Mouse (Mus musculus): Measurements from ENCODE around the gene Pym1. TPM values are rescaled to one million over a fixed set of nuclear protein-coding genes. Genes with fewer than 3 reads are reported as not detected.

The Pym1 gene
- polyA plus RNA-seq, 1 experiment = 44.6 TPM

DNA sequence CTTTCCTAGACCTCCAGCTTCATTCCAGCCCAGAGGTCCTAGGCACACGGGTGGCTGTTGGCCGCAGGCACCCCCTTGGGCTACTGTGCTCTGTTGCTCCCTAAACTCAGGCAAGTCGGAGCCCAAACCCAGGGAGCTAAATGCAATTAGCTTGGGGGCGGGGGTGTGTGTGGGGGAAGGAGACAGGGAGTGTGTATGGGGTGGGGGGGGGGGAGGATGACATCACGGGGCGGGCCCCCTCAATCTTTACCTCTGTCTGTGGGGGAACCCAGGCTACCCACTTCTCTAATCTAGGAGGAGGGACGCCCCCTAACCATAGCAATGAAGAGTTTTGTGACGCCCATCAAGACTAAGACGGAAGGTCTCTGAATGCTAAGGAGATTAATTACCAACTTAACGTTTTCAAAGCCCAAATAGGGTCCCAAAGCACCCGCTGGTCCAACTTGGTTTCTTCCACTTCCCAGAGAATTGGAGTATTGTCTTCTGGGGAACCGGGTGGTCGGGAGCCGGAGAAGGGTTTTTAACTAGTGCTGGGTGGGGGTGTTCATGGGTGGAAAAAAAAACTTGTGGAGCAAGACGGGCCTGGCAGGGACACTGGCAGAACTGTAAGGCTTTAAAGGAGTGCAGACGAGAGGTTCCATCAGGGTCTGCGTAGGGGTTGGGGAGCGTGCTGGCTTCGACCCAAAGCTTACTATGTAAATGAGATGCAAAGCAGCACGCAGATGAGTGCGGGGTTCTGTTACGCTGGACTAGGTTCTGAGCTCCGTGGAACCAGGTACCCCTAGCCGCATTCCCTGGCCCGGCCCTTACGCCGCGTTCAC, 56.8 kb downstream of the Pym1 start, which contains the start of gene Tmem198b:
Tmem198b (minus strand) TSS at position 100 of the 821 bp plus-strand sequence.
- peak; percentile 52 to 75 for DNase-seq (ENCODE audit: extremely low spot score in 1 of 2, low spot score in 1 of 2)

DNA sequence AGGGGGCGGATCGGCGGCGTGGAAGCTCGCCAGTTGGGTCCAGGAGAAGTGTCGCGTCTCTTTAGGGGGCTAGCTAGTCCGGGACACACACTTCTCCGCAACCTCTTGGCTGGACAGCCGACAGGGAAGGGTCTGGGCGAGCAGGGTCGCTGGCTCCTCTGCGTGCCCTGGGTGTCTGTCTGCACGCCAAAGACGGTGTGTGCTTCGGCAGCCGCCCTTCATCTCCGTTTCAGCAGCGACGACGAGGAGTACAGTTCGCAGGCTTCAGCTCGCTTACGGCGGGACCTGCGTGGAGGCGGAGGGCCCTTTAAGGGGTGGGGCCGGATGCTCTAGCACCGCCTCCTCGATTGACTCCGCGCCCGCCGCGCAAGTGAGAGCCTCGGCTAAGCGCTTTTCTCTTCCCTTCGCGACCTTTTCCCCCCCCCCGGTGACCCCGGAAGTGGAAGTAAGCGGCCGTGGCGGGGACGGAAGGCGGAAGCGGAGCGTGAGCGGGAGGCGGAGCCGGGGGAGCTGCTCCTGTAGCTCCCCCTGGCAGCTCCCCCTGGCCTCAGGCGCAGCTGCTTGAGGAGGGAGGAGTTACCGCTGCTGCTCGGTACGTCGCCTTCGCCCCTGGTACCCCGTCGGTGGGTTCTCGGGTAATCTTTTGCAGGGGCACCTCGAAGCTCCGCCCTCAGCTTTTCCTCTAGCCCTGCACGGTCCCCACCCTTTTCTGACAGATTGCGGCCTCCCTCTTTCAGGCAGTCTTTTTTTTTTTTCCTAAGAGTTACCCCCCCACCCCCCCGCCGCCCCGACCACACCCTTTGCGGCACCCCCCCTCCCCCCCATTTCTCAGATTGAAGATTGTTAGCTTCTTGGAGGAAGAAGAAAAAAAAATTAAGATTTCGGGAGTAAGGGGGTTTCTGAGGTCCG, 57.7 kb downstream of the Pym1 start:
- DNase-seq (ENCODE audit: extremely low spot score in 1 of 2, low spot score in 1 of 2) = peak; percentile 93 to 95

- no peak for DNase-seq (ENCODE audit: extremely low spot score in 1 of 2, low spot score in 1 of 2)
Measured at GRCm38 (mm10) chr10:128806086-128806485, 58.4 kb downstream of the Pym1 start.

DNA sequence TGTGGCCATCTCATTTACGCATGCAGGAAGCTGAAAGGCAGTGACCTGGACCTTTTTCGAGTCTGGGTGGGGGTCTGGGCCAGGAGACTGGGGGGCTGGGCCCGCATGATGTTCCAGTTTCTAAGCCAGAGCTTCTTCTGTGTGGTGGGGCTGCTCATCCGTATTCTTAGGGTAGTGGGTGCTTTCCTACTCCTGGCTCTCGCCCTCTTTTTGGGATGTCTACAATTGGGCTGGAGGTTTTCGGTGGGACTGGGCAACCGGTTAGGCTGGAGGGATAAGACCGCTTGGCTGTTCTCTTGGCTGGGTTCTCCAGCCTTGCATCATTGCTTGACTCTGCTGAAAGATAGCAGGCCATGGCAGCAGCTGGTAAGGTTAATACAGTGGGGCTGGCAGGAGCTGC, 59.3 kb downstream of the Pym1 start:
- no peak for DNase-seq (ENCODE audit: extremely low spot score in 1 of 2, low spot score in 1 of 2)

Other genes with a start within 250 kb of the Pym1 start
- gene Myl6b, start 249.2 kb upstream of the Pym1 start, polyA plus RNA-seq (2012; rRNA removed) = 24.7 and 27.5 TPM in 2 replicates
- 8.3 and 9.8 TPM in 2 replicates for gene Esyt1, start 222.0 kb upstream of the Pym1 start, polyA plus RNA-seq (2012; rRNA removed)
- 11.3 and 12.2 TPM in 2 replicates for gene Zc3h10, start 200.1 kb upstream of the Pym1 start, polyA plus RNA-seq (2012; rRNA removed)
- 1,933 and 2,601 TPM in 2 replicates for gene Rpl41, start 198.6 kb upstream of the Pym1 start, polyA plus RNA-seq (2012; rRNA removed)
- gene Pa2g4, start 181.9 kb upstream of the Pym1 start, polyA plus RNA-seq (2012; rRNA removed) = 72.3 and 78.6 TPM in 2 replicates
- 8.4 and 9.2 TPM in 2 replicates for gene Erbb3, start 158.2 kb upstream of the Pym1 start, polyA plus RNA-seq (2012; rRNA removed)
- gene Rps26, start 121.1 kb upstream of the Pym1 start, polyA plus RNA-seq (2012; rRNA removed) = 396 and 476 TPM in 2 replicates
- 11.1 and 11.6 TPM in 2 replicates for gene Ikzf4, start 101.9 kb upstream of the Pym1 start, polyA plus RNA-seq (2012; rRNA removed)
- gene Suox, start 73.8 kb upstream of the Pym1 start, polyA plus RNA-seq (2012; rRNA removed) = 12.9 and 13.4 TPM in 2 replicates
- 114 and 118 TPM in 2 replicates for gene Rab5b, start 51.6 kb upstream of the Pym1 start, polyA plus RNA-seq (2012; rRNA removed)
- 0.80 and 0.98 TPM in 2 replicates for gene Pmel, start 43.7 kb upstream of the Pym1 start, polyA plus RNA-seq (2012; rRNA removed)
- 4.9 and 6.0 TPM in 2 replicates for gene Cdk2, start 42.9 kb upstream of the Pym1 start, polyA plus RNA-seq (2012; rRNA removed)
- 14.8 and 15.6 TPM in 2 replicates for gene Dgka, start 3.0 kb upstream of the Pym1 start, polyA plus RNA-seq (2012; rRNA removed)
- gene Mmp19, start 43.0 kb downstream of the Pym1 start, polyA plus RNA-seq (2012; rRNA removed) = 2.4 and 3.4 TPM in 2 replicates
- gene Dnajc14, start 56.2 kb downstream of the Pym1 start, polyA plus RNA-seq (2012; rRNA removed) = 24.2 and 25.3 TPM in 2 replicates
- 21.8 and 22.3 TPM in 2 replicates for gene Tmem198b, start 56.5 kb downstream of the Pym1 start, polyA plus RNA-seq (2012; rRNA removed)
- 55.8 and 69.0 TPM in 2 replicates for gene Sarnp, start 69.4 kb downstream of the Pym1 start, polyA plus RNA-seq (2012; rRNA removed)
- gene Ormdl2, start 73.8 kb downstream of the Pym1 start, polyA plus RNA-seq (2012; rRNA removed) = 15.3 and 17.3 TPM in 2 replicates
- gene Gdf11, start 143.8 kb downstream of the Pym1 start, polyA plus RNA-seq (2012; rRNA removed) = 17.0 and 17.2 TPM in 2 replicates
- 82.7 and 95.6 TPM in 2 replicates for gene Cd63, start 153.1 kb downstream of the Pym1 start, polyA plus RNA-seq (2012; rRNA removed)
- gene Rdh5, start 175.0 kb downstream of the Pym1 start, polyA plus RNA-seq (2012; rRNA removed) = 12.3 and 15.7 TPM in 2 replicates
- 233 and 273 TPM in 2 replicates for gene Bloc1s1, start 176.1 kb downstream of the Pym1 start, polyA plus RNA-seq (2012; rRNA removed)
- gene Itga7, start 185.9 kb downstream of the Pym1 start, polyA plus RNA-seq (2012; rRNA removed) = 23.4 and 26.8 TPM in 2 replicates
- not detected in 2 replicates for gene Mettl7b, start 213.1 kb downstream of the Pym1 start, polyA plus RNA-seq (2012; rRNA removed)
- not detected in 2 replicates for gene Olfr9, start 241.5 kb downstream of the Pym1 start, polyA plus RNA-seq (2012; rRNA removed)

Data from frontal cortex, adult 2 months (tissue).